Mouse (Mus musculus) 416B (cell line): ENCODE results near the gene Rft1.
A peak's percentile ranks its signal among the peaks of the same experiment; 100 is the strongest.

Experiments used
- DNase-seq: peaks from one replicate; pipeline ENCODE4 v3.0.0; 2011; ENCODE audit warnings: low read depth

The Rft1 gene

DNA sequence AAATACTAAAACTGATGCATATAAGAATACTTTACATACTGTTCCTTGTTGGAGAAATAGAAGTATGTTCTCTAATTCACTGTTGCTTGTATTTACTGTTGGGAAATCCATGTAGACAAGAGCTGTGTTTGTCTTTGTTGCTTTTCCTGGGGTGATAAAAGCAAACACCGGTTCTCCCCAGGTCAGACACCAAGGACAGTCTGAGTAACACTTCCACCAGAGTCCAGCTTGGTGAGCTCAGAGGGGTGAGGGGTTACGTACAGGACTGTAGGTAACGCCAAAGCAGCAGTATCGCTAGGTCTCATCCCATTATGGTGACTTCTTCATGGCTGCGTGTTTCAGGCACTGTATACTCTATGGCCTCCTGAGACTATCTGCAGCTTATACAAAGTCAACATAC is 80.5 kb downstream of the Rft1 start:
- no peak for DNase-seq

DNA sequence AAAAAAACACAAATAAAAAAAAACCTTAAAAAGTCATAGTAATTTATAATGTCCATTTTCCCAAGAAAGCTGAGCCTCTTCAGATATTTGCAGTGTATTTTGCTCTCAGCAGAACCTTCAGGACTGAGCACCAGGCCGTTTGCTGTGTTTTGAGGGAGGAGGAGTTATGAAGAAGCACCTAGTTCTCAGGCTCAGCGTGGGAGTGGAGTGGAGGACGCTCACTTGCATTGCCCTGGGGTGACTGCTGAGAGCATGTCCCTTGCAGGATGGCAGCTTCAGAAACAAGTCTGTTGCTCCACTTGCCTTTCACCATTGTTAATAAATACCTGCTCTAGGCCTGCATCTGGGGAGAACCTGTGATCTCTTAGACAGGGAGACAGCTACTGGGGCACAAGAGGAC is 81.7 kb downstream of the Rft1 start:
- no peak for DNase-seq

DNA sequence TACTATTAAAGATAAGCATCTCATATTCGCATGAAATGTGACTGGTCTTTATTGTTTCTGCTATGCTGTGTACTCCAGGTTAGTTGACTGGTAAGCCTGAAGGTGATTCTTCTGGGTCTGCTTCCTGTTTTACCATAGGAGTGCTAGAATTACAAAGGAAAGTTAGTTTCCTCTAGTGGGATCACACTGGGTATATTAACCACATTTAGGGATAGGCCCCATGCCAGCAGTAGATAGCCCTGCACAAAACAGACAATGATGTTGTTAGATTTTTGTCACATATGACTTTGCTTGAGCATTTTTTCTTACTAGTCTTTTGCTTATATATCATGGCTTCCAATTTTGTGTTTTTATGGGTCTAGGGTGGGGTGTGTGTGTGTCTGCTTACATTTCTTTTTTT is 82.3 kb downstream of the Rft1 start:
- DNase-seq = peak; percentile 34
